Mouse (Mus musculus) kidney, embryonic 14.5 days (tissue): ENCODE results near the gene Pbx2. TPM values are rescaled to one million over a fixed set of nuclear protein-coding genes. Genes with fewer than 3 reads are reported as not detected.

Experiments used
- ATAC-seq: fragments of 200-750 bp; cut with Nextera tagmentation; 2 replicates; pipeline ENCODE4 v1.8.0; 2017; ENCODE audit warnings: moderate number of reproducible peaks, mild to moderate bottlenecking, moderate TSS enrichment, moderate library complexity; ENCODE audit not compliant: low FRiP score, low TSS enrichment
- H3K27ac ChIP-seq: fragments of 300-500 bp; sonication (generic); 2 replicates; pipeline ENCODE4 v1.5.1; 2014; ENCODE audit warnings: low read depth, mild to moderate bottlenecking, low read length, moderate library complexity, mixed read lengths
- H3K27me3 ChIP-seq: fragments of 300-500 bp; sonication (generic); 2 replicates; pipeline ENCODE4 v1.6.1; 2014; ENCODE audit warnings: mild to moderate bottlenecking, low read length; ENCODE audit not compliant: control insufficient read depth, insufficient read depth
- H3K36me3 ChIP-seq: fragments of 300-500 bp; sonication (generic); 2 replicates; pipeline ENCODE4 v1.6.1; 2014; ENCODE audit warnings: low read length, mixed read lengths; ENCODE audit not compliant: control insufficient read depth, insufficient read depth
- H3K4me1 ChIP-seq: fragments of 300-500 bp; sonication (generic); 2 replicates; pipeline ENCODE4 v1.6.1; 2014; ENCODE audit warnings: low read length, mixed read lengths; ENCODE audit not compliant: control insufficient read depth, insufficient read depth
- H3K4me2 ChIP-seq: fragments of 300-500 bp; sonication (generic); replicated peaks from 2 replicates; pipeline ENCODE4 v1.6.1; 2014; ENCODE audit warnings: low read depth, mild to moderate bottlenecking, low read length
- H3K4me3 ChIP-seq: fragments of 300-500 bp; sonication (generic); 2 replicates; pipeline ENCODE4 v1.5.1; 2014; ENCODE audit warnings: mild to moderate bottlenecking, low read length
- H3K9ac ChIP-seq: fragments of 300-500 bp; sonication (generic); 2 replicates; pipeline ENCODE4 v1.6.1; 2014; ENCODE audit warnings: low read depth, mild to moderate bottlenecking, low read length, moderate library complexity
- H3K9me3 ChIP-seq: fragments of 300-500 bp; sonication (generic); 2 replicates; pipeline ENCODE4 v1.6.1; 2016; ENCODE audit warnings: low read length; ENCODE audit not compliant: control insufficient read depth
- WGBS: fragments of 180-500 bp; shearing (Covaris S2); extraction: QIAGEN DNeasy Blood & Tissue Kit; methylation state at CpG from one replicate; pipeline ENCODE4 v1.1.7; 2014; 5-methylcytosine and 5-hydroxymethylcytosine counted together
- polyA plus RNA-seq: library from polyadenylated mRNA; unstranded; fragments of >200 nt; fragmentation: Nextera tagmentation; extraction: Ambion mirVana; gene quantifications from 2 replicates; pipeline ENCODE4 v1.2.1, GENCODE M21; 2014

The Pbx2 gene
- polyA plus RNA-seq, 1 experiment from 2014 or later: 17.8 TPM

DNA sequence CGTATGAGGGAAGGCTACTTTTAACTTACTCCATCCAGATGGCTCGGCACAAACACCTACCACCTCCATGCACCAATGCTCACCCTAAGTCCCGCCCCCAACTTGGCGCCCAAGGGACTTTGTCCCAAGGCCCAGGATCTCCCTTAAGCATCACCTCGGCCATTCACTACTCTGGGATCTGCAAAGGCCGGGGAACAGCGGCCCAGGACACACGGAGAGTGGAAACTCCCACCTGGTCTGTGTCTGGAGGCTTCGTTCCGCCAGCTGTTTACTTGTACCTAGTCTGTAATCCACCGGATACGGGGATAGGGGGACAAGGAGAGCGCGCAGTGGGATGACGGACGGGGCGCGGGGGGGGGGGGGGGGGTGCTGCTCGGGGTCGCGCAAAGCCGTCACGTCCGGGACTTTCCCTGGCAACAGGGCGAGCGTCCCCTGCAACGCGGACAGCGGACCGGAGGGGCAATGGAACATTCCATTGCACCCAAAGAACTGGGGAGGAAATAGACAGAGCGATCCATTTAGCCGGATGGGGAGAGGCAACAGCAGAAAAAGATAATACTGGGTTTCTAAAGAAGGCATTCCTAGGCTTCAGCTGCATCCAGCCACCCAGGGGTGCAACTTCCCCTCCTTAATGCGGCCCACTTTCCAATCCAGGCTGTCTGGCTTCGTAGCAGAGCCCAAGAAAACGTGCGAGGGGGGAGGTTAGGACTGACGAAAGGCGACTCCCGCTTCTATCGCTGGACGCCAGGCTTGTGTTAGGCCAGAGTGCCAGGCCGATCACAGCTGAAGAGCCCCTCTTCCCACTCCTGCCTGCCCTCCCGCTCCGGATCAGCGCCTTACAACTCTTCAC lies 36.3 kb downstream of the Pbx2 start:
- H3K4me3 ChIP-seq: peak overlapping the region; percentile 61
- peak overlapping the region; percentile 96 for H3K27ac ChIP-seq
- peaks cover 44% of the 10 kb centered on the region for H3K4me1 ChIP-seq
- under 1% methylated on average over 38 of the region's 45 CpGs for WGBS
- H3K9me3 ChIP-seq: no peaks in the 10 kb centered on the region
- H3K9ac ChIP-seq: peak overlapping the region; percentile 75
- peaks cover 17% of the 10 kb centered on the region; the same call in 1 of the 2 replicates for H3K36me3 ChIP-seq
- H3K4me2 ChIP-seq: peak overlapping the region; percentile 89
- peaks cover 22% of the 10 kb centered on the region for H3K27me3 ChIP-seq
- peak; percentile 74 for ATAC-seq

DNA sequence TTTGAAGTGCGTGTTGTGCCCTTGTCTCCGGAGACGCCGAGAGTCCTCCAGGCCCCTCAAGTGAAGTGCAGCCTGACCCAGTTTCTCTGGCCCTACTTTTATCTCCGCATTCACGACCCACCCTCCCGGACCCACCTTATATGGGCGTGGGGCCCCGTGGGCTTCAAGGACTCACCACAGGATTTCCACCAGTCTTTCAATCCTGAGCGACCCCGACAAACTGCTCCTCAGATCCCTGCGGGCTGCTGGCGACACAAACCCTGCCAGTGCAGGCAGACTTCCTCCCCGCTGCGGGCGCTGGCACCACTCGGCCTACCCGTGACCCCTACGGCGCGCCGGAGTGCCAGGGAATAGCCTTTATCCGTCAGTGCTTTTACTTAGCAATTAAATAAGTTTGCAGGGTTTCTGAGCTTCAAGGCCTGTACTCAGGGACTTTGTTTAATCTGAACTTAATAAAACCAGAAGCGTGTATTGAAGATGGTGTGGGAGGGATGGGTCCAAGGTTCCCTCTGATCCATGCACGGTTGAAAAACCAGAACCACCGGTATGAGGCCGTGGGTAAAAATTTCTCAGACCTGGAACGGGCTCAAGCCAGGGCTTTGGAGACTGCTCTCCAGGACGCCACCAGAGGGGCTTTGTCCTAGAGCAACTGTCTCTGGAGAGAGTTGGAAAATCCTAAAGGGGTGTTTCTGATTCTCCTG lies 37.0 kb downstream of the Pbx2 start, which contains the start of gene Ppt2:
Ppt2 (minus strand) TSS at position 568 of the 701 bp plus-strand sequence.
- H3K4me2 ChIP-seq: peak within 1 kb of the TSS; percentile 89
- H3K27me3 ChIP-seq: peaks cover 22% of the 10 kb centered on the region
- H3K36me3 ChIP-seq: peaks cover 9% of the 10 kb centered on the region; the same call in 1 of the 2 replicates
- 3% methylated on average over 29 of the region's 29 CpGs for WGBS
- peak within 1 kb of the TSS; percentile 61 for H3K4me3 ChIP-seq
- H3K27ac ChIP-seq: peak within 1 kb of the TSS; percentile 96
- peaks cover 44% of the 10 kb centered on the region for H3K4me1 ChIP-seq
- no peaks in the 10 kb centered on the region for H3K9me3 ChIP-seq
- peak; percentile 8; the same call in 1 of the 2 replicates for ATAC-seq
- H3K9ac ChIP-seq: peak within 1 kb of the TSS; percentile 75

DNA sequence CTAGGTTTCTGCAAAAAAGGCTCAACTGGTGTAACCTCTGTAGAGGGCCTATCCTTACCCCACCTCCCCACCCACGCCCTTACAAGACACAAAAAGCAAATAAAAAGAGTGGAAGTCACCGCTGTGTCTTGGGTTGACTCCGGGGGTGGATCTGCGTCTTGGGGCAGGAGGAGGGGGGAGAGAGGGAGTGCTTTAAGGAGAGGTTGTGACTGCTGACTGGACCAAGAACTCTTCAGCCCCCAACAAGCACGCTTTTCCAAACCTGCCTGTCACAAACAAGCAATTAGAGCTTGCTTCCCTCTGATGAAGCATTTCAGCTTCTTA lies 37.5 kb downstream of the Pbx2 start:
- ATAC-seq: no peak
- Histone ChIP-seq H3K36me3 (peaks cover 5% of the 10 kb centered on the region; the same call in 1 of the 2 replicates), H3K4me1 (peaks cover 44% of the 10 kb centered on the region), H3K27me3 (peaks cover 22% of the 10 kb centered on the region), H3K27ac (peak overlapping the region; percentile 96; the same call in 1 of the 2 replicates), H3K4me3 (peak overlapping the region; percentile 61), H3K4me2 (peak overlapping the region; percentile 89), H3K9me3 (no peaks in the 10 kb centered on the region), H3K9ac (peak overlapping the region; percentile 75; the same call in 1 of the 2 replicates)
- WGBS: 22% methylated on average over 5 of the region's 5 CpGs

DNA sequence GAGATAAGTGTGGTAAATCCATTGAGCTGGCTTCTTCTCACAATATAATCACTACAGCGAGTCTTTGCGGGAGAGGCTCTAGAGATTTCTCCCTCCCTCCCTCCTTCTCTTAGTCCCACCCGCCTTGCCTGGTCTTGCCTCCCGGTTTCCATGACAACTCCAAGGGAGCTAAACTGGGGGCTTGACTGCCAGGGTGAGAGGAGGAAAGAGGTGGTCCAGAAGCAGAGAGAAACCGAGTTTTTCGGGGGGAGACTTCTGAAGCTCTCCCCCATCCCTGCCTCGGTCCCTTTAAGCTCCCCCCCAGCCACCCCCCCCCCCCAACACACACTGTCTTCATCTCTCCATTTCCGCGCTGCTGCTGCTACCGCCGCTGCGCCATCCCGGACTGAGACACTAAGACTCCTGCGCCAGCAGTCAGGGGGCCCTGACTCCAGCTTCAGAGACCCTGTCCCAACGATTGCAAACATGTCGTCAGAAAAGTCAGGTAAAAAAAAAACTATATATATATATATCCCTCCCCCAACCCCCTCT lies 38.2 kb downstream of the Pbx2 start, which contains the start of gene Prrt1:
Prrt1 (plus strand) TSS at position 313 of the 531 bp plus-strand sequence.
- Histone ChIP-seq H3K27me3 (peaks cover 22% of the 10 kb centered on the region), H3K9me3 (no peaks in the 10 kb centered on the region), H3K4me2 (peak within 1 kb of the TSS; percentile 89), H3K4me3 (peak within 1 kb of the TSS; percentile 61), H3K27ac (peak within 1 kb of the TSS; percentile 96; the same call in 1 of the 2 replicates), H3K4me1 (peaks cover 44% of the 10 kb centered on the region), H3K36me3 (peaks cover 5% of the 10 kb centered on the region; the same call in 1 of the 2 replicates), H3K9ac (peak within 1 kb of the TSS; percentile 75)
- WGBS: 2% methylated on average over 16 of the region's 16 CpGs
- ATAC-seq: no peak

DNA sequence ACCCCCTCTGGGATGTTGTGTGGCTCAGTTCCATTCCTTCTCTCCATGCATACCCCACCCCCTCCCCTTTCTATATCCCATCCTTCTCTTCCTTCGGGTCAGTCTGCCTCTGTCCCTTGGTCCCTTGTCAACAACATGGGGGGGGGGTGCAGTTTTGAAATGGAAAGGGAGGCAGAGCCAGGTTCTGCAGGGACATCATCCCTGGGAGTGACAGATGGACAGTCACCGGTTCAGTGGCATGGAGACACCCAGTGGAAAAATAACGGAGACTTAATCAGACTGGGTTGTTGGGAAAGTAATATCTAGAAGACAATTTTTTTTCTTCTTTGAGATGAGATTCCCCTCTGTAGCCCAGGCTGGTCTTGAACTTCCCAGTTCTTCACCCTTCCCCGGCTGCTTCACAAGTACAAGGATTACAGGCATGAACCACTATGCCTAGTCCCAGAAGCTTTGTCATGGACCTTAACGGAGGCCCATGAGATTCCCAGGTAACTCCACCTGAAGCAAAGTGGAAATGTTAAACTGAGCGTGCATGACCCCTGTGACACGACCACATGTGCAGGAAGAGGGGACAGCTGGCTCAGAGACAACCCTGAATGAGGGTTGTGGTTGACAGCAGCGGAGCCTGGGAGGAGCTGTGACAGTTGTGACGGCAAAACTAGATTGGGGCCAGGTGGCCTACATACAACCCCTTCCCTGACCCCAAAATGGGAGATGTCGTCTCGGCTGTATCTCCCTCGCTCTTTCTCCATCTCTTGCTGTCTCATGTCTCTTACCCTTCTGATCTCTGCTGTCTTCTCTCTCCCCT lies 38.9 kb downstream of the Pbx2 start:
- H3K4me3 ChIP-seq: no peak overlapping the region; the same call in 1 of the 2 replicates
- H3K27ac ChIP-seq: no peak overlapping the region
- no peak overlapping the region for H3K9ac ChIP-seq
- peaks cover 44% of the 10 kb centered on the region for H3K4me1 ChIP-seq
- H3K9me3 ChIP-seq: no peaks in the 10 kb centered on the region
- H3K36me3 ChIP-seq: peaks cover 5% of the 10 kb centered on the region; the same call in 1 of the 2 replicates
- 12% methylated on average over 12 of the region's 12 CpGs for WGBS
- peak overlapping the region; percentile 89; the same call in 1 of the 2 replicates for H3K4me2 ChIP-seq
- H3K27me3 ChIP-seq: peaks cover 22% of the 10 kb centered on the region
- no peak for ATAC-seq

DNA sequence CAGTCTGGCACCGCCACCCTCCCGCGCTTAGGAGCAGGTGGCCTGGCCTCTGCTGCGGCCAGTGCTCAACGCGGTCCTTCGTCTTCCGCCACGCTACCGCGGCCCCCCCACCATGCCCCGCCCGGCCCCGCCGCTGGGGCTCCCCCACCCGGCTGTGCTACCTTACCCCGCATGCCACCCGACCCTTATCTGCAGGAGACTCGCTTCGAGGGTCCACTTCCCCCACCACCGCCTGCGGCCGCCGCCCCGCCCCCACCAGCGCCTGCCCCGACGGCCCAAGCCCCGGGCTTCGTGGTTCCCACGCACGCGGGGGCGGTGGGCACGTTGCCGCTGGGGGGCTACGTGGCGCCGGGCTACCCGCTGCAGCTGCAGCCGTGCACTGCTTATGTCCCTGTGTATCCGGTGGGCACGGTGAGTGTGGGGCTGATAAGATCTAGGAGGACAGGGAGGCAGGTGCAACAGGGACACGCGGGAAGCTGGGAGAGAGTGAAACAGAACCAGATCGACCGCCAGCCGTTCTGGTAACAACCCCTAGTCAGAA lies 39.8 kb downstream of the Pbx2 start:
- H3K4me1 ChIP-seq: peaks cover 44% of the 10 kb centered on the region
- ATAC-seq: no peak
- peaks cover 22% of the 10 kb centered on the region for H3K27me3 ChIP-seq
- no peaks in the 10 kb centered on the region for H3K36me3 ChIP-seq
- peak overlapping the region; percentile 40 for H3K4me2 ChIP-seq
- H3K27ac ChIP-seq: no peak overlapping the region
- H3K9me3 ChIP-seq: no peaks in the 10 kb centered on the region
- H3K4me3 ChIP-seq: peak overlapping the region; percentile 25
- WGBS: 3% methylated on average over 37 of the region's 48 CpGs
- H3K9ac ChIP-seq: peak overlapping the region; percentile 40; the same call in 1 of the 2 replicates

DNA sequence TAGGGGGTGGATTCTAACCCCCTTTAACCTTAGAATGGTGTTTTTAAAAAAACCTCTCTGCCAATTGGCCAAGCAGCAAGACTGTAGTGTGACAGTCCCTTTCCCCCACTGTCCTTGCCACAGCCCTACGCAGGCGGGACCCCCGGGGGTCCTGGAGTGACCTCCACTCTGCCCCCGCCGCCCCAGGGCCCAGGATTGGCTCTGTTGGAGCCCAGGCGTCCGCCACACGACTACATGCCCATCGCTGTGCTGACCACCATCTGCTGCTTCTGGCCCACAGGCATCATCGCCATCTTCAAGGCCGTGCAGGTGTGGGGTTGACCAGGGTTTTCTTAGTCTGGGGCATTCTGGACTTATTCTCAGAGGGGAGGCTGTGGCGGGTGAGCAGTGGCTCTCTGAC lies 40.6 kb downstream of the Pbx2 start:
- peaks cover 37% of the 10 kb centered on the region for H3K4me1 ChIP-seq
- WGBS: 8% methylated on average over 12 of the region's 12 CpGs

DNA sequence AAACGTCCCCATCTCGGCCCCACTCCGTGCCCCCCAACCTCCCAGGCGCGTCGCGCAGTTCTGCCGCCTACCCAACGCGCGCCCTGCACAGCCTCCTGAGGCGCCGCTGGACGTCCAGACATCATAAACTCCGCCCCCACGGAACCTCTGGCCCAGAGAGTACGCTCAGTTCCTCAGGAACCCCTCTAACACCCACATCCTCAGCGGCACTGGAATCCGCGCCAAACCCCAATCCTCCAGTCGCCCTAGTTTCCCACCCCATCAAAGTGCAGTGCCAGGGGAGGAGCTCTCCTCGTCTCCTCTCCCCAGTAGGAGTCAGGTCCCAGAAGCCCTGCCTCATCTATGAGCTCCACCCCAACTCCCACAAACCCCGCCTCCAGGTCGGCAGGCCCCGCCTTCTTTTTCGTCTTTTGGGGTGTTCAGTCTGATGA lies 41.2 kb downstream of the Pbx2 start:
- no peaks in the 10 kb centered on the region for H3K36me3 ChIP-seq
- H3K4me2 ChIP-seq: peak overlapping the region; percentile 56
- H3K27ac ChIP-seq: no peak overlapping the region
- H3K9me3 ChIP-seq: no peaks in the 10 kb centered on the region
- H3K4me3 ChIP-seq: peak overlapping the region; percentile 36
- peaks cover 37% of the 10 kb centered on the region for H3K4me1 ChIP-seq
- peak; percentile 54 for ATAC-seq
- peaks cover 22% of the 10 kb centered on the region for H3K27me3 ChIP-seq
- peak overlapping the region; percentile 42; the same call in 1 of the 2 replicates for H3K9ac ChIP-seq
- WGBS: 2% methylated on average over 26 of the region's 26 CpGs

More for the DNA sequence above, 40.6 kb downstream of the Pbx2 start:
- Histone ChIP-seq H3K9ac (peak overlapping the region; percentile 42; the same call in 1 of the 2 replicates), H3K9me3 (no peaks in the 10 kb centered on the region), H3K4me3 (peak overlapping the region; percentile 36), H3K27ac (no peak overlapping the region), H3K36me3 (no peaks in the 10 kb centered on the region), H3K27me3 (peaks cover 22% of the 10 kb centered on the region), H3K4me2 (peak overlapping the region; percentile 56)
- no peak for ATAC-seq
